Mouse (Mus musculus): Measurements from ENCODE around the gene Gm13769. TPM values are rescaled to one million over a fixed set of nuclear protein-coding genes. Genes with fewer than 3 reads are reported as not detected.
"Not testable (repeated sequence)": the region's sequence is repeated elsewhere in the genome, so short reads cannot be mapped to it uniquely, and the experiment has no call there.

The Gm13769 gene
- not detected in 2 replicates for polyA plus RNA-seq (2012; rRNA removed)

GRCm38 (mm10) chr2:90321900-90322299 is at the start of gene Gm13769:
TSS of gene Gm13769 (plus strand) at chr2:90322200.
- not testable (repeated sequence) for DNase-seq (ENCODE audit: low read depth, low spot score)
- no CpG with 5 or more reads among the region's 6 CpGs for WGBS

- WGBS, result 88% methylated on average over 6 of the region's 6 CpGs
These were observed 29.3 kb upstream of the Gm13769 start, which contains the start of gene Olfr1272 for GRCm38 (mm10) chr2:90292741-90293140. TSS of gene Olfr1272 (minus strand) at chr2:90292841.

GRCm38 (mm10) chr2:90346694-90347093 is 24.7 kb downstream of the Gm13769 start:
- DNase-seq (ENCODE audit: low read depth, low spot score), result not testable (repeated sequence)
- WGBS, result no CpG with 5 or more reads among the region's 4 CpGs

More at GRCm38 (mm10) chr2:90292741-90293140, 29.3 kb upstream of the Gm13769 start, which contains the start of gene Olfr1272:
- DNase-seq (ENCODE audit: low read depth, low spot score), result no peak

- WGBS, result no CpG with 5 or more reads among the region's 6 CpGs
- not testable (repeated sequence) for DNase-seq (ENCODE audit: low read depth, low spot score)
These were observed 29.0 kb downstream of the Gm13769 start for GRCm38 (mm10) chr2:90351047-90351446.

GRCm38 (mm10) chr2:90351540-90351939 is 29.5 kb downstream of the Gm13769 start:
- not testable (repeated sequence) for DNase-seq (ENCODE audit: low read depth, low spot score)
- no CpG with 5 or more reads among the region's 3 CpGs for WGBS

- WGBS, result no CpG with 5 or more reads among the region's 5 CpGs
- not testable (repeated sequence) for DNase-seq (ENCODE audit: low read depth, low spot score)
These were observed 37.2 kb downstream of the Gm13769 start for GRCm38 (mm10) chr2:90359229-90359628.

- not testable (repeated sequence) for DNase-seq (ENCODE audit: low read depth, low spot score)
- no CpG with 5 or more reads among the region's 4 CpGs for WGBS
These were observed 38.2 kb downstream of the Gm13769 start for GRCm38 (mm10) chr2:90360199-90360598.

Other genes with a start within 250 kb of the Gm13769 start
- not detected in 2 replicates for gene Olfr1269, start 200.8 kb upstream of the Gm13769 start, polyA plus RNA-seq (2012; rRNA removed)
- gene Olfr32, start 179.9 kb upstream of the Gm13769 start, polyA plus RNA-seq (2012; rRNA removed), result not detected in 2 replicates
- gene Olfr1270, start 169.1 kb upstream of the Gm13769 start, polyA plus RNA-seq (2012; rRNA removed), result not detected in 2 replicates
- not detected in 2 replicates for gene Olfr1506, start 97.7 kb upstream of the Gm13769 start, polyA plus RNA-seq (2012; rRNA removed)
- gene Olfr142, start 64.6 kb upstream of the Gm13769 start, polyA plus RNA-seq (2012; rRNA removed), result not detected in 2 replicates
- gene Olfr1271, start 51.2 kb upstream of the Gm13769 start, polyA plus RNA-seq (2012; rRNA removed), result not detected in 2 replicates
- not detected in 2 replicates for gene Olfr1272, start 29.4 kb upstream of the Gm13769 start, polyA plus RNA-seq (2012; rRNA removed)
- not detected in 2 replicates for gene Olfr1274-ps, start 76.5 kb downstream of the Gm13769 start, polyA plus RNA-seq (2012; rRNA removed)

All from large intestine, adult 2 months (tissue).